ENCODE assay signal across 8 mouse cellular contexts in the genomic region with DNA sequence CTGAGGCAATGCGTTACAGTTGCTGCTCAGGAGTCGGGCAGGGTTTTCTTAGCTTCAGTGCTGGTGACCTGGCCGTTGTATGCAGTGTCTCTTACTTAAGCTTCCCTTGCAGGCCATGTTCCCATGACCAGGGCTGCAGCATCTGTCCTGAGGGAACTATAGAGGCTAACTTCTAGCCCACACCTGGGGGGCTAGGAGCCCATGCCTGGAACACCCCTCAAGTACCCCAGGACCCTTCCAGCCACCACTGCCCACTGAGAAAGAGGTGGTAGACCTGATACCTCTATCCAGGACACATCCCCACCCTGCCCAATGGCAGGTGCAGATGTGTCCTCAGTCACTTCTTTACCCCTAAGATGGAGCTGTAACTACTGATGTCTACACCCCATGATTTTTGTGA. TPM values are rescaled to one million over a fixed set of nuclear protein-coding genes. Genes with fewer than 3 reads are reported as not detected.
DNase-seq lines count a peak whose midpoint lies in the region; ATAC-seq lines count a peak whose summit lies in the region.

No protein-coding gene starts in this region.

- peak overlapping the region; percentile 64 for H3K9ac ChIP-seq in kidney, embryonic 16.5 days (replicated peaks; ENCODE audit: low read length)
- peak overlapping the region; percentile 68 for H3K9ac ChIP-seq in embryonic facial prominence, embryonic 11.5 days (replicated peaks; ENCODE audit: low read length)
- peak overlapping the region; percentile 71 for H3K9ac ChIP-seq in hindbrain, embryonic 16.5 days (ENCODE audit: low read depth, low read length)
- peak overlapping the region; percentile 87 for H3K9ac ChIP-seq in midbrain, embryonic 15.5 days

- H3K9me3 ChIP-seq in kidney, embryonic 16.5 days (ENCODE audit: low read length): no peaks in the 10 kb centered on the region
- H3K9me3 ChIP-seq in embryonic facial prominence, embryonic 11.5 days (replicated peaks; ENCODE audit: control insufficient read depth, low read length): no peaks in the 10 kb centered on the region
- H3K9me3 ChIP-seq in hindbrain, embryonic 16.5 days (ENCODE audit: control insufficient read depth, low read length): no peaks in the 10 kb centered on the region
- H3K9me3 ChIP-seq in midbrain, embryonic 15.5 days: no peaks in the 10 kb centered on the region

- peaks cover 36% of the 10 kb centered on the region for H3K4me1 ChIP-seq in kidney, embryonic 16.5 days (ENCODE audit: insufficient read depth, low read length)
- no peaks in the 10 kb centered on the region; the same call in 1 of the 2 replicates for H3K4me1 ChIP-seq in embryonic facial prominence, embryonic 11.5 days (ENCODE audit: control insufficient read depth, insufficient read depth, low read length)
- peaks cover 32% of the 10 kb centered on the region for H3K4me1 ChIP-seq in hindbrain, embryonic 16.5 days (ENCODE audit: control insufficient read depth, insufficient read depth, low read depth, low read length)
- H3K4me1 ChIP-seq in midbrain, embryonic 15.5 days: peaks cover 41% of the 10 kb centered on the region

- DNase-seq in kidney, postnatal 10 days: no peak
- DNase-seq in embryonic facial prominence, embryonic 11.5 days (ENCODE audit: low spot score): no peak
- no peak for DNase-seq in adrenal gland, postnatal 10 days
- DNase-seq in frontal cortex, postnatal 14 days (ENCODE audit: low spot score in 2 of 2): no peak
- DNase-seq in adrenal gland, postnatal 25 days: no peak

- H3K27ac ChIP-seq in kidney, embryonic 16.5 days (ENCODE audit: low read length): peak overlapping the region; percentile 85
- no peak overlapping the region for H3K27ac ChIP-seq in embryonic facial prominence, embryonic 11.5 days (replicated peaks; ENCODE audit: low read depth, low read length)
- peak overlapping the region; percentile 88 for H3K27ac ChIP-seq in hindbrain, embryonic 16.5 days (ENCODE audit: low read depth, low read length)
- peak overlapping the region; percentile 91 for H3K27ac ChIP-seq in midbrain, embryonic 15.5 days

- H3K36me3 ChIP-seq in kidney, embryonic 16.5 days (ENCODE audit: insufficient read depth, low read length): no peaks in the 10 kb centered on the region
- no peaks in the 10 kb centered on the region for H3K36me3 ChIP-seq in embryonic facial prominence, embryonic 11.5 days (replicated peaks; ENCODE audit: control insufficient read depth, insufficient read depth, low read depth, low read length)
- H3K36me3 ChIP-seq in hindbrain, embryonic 16.5 days (ENCODE audit: control insufficient read depth, insufficient read depth, low read length): no peaks in the 10 kb centered on the region
- no peaks in the 10 kb centered on the region for H3K36me3 ChIP-seq in midbrain, embryonic 15.5 days (replicated peaks)

- no peaks in the 10 kb centered on the region for H3K27me3 ChIP-seq in kidney, embryonic 16.5 days (ENCODE audit: insufficient read depth, low read length)
- H3K27me3 ChIP-seq in embryonic facial prominence, embryonic 11.5 days (ENCODE audit: control insufficient read depth, insufficient read depth, low read length): no peaks in the 10 kb centered on the region
- no peaks in the 10 kb centered on the region for H3K27me3 ChIP-seq in hindbrain, embryonic 16.5 days (replicated peaks; ENCODE audit: control insufficient read depth, insufficient read depth, low read length)
- H3K27me3 ChIP-seq in midbrain, embryonic 15.5 days (replicated peaks): no peaks in the 10 kb centered on the region

- H3K4me3 ChIP-seq in kidney, embryonic 16.5 days (ENCODE audit: low read length): peak overlapping the region; percentile 63
- H3K4me3 ChIP-seq in embryonic facial prominence, embryonic 11.5 days (ENCODE audit: low read depth, low read length): peak overlapping the region; percentile 67
- peak overlapping the region; percentile 67 for H3K4me3 ChIP-seq in hindbrain, embryonic 16.5 days (ENCODE audit: low read length)
- H3K4me3 ChIP-seq in midbrain, embryonic 15.5 days: peak overlapping the region; percentile 89

- ATAC-seq in kidney, embryonic 16.5 days (ENCODE audit: low FRiP score, low TSS enrichment): 0 out of 2 replicates have a peak, but pooled peaks have one; percentile 0
- ATAC-seq in embryonic facial prominence, embryonic 11.5 days (replicated peaks; ENCODE audit: insufficient number of reproducible peaks, low FRiP score, low TSS enrichment, low read depth): no peak
- ATAC-seq in hindbrain, embryonic 16.5 days: no peak
- ATAC-seq in midbrain, embryonic 15.5 days (replicated peaks): peak; percentile 0; the same call in 1 of the 2 replicates

- 20% methylated on average over 3 of the region's 3 CpGs for WGBS in kidney, embryonic 16.5 days
- WGBS in embryonic facial prominence, embryonic 11.5 days: 12% methylated on average over 3 of the region's 3 CpGs
- WGBS in hindbrain, embryonic 16.5 days: 21% methylated on average over 3 of the region's 3 CpGs
- WGBS in midbrain, embryonic 15.5 days: 23% methylated on average over 3 of the region's 3 CpGs

- H3K4me2 ChIP-seq in kidney, embryonic 16.5 days (replicated peaks; ENCODE audit: low read depth, low read length): peak overlapping the region; percentile 92
- peak overlapping the region; percentile 92 for H3K4me2 ChIP-seq in embryonic facial prominence, embryonic 11.5 days (ENCODE audit: low read depth, low read length)
- peak overlapping the region; percentile 76 for H3K4me2 ChIP-seq in hindbrain, embryonic 16.5 days (ENCODE audit: low read length)
- peak overlapping the region; percentile 83 for H3K4me2 ChIP-seq in midbrain, embryonic 15.5 days

RNA-seq across cellular contexts. Expression of a gene that starts 38.7 kb away (rescaled TPM):
- polyA plus RNA-seq in kidney, embryonic 16.5 days (2015; fragmentation: Nextera tagmentation; extraction: Ambion mirVana): 67.5 and 68.2 TPM in 2 replicates
- polyA plus RNA-seq in embryonic facial prominence, embryonic 11.5 days (2014; fragmentation: Nextera tagmentation; extraction: Ambion mirVana): 19.9 and 21.6 TPM in 2 replicates
- 161 and 164 TPM in 2 replicates for polyA plus RNA-seq in hindbrain, embryonic 16.5 days (2015; fragmentation: Nextera tagmentation; extraction: Ambion mirVana)
- 126 and 135 TPM in 2 replicates for polyA plus RNA-seq in midbrain, embryonic 15.5 days (2015; fragmentation: Nextera tagmentation; extraction: Ambion mirVana)
- 10 to 100 TPM; 27.3 to 38.4 TPM for total RNA-seq in adrenal gland, postnatal 10 days (2021)
- total RNA-seq in adrenal gland, postnatal 25 days (2021): 20.7 and 27.9 TPM in 2 replicates

Comparison
In these comparisons a context has a peak if more than half of its experiments do, and no peak if none do; other contexts are left out.
1. ATAC-seq: peak in kidney, embryonic 16.5 days (single experiment) and midbrain, embryonic 15.5 days (single experiment); none in embryonic facial prominence, embryonic 11.5 days (single experiment) and hindbrain, embryonic 16.5 days (single experiment).
2. Peak in every context shown above with its lines, with median percentiles within 50 percentile points of each other: H3K4me2 ChIP-seq, H3K4me3 ChIP-seq and H3K9ac ChIP-seq.